Comparison of ENCODE assay signal across 8 mouse cellular contexts in genomic region chr2:92544364-92545151, GRCm38 (mm10). TPM values are rescaled to one million over a fixed set of nuclear protein-coding genes. Genes with fewer than 3 reads are reported as not detected.
DNase-seq lines count a peak whose midpoint lies in the region; ATAC-seq and TF ChIP-seq lines count a peak whose summit lies in the region.

No protein-coding gene starts in this region.

- no peaks in the 10 kb centered on the region for H3K27me3 ChIP-seq in cerebellum, adult 2 months (ENCODE audit: control insufficient read depth, insufficient read depth, low read length)

- no peak for TF ChIP-seq CTCF in cerebellum, adult 2 months (IDR thresholded peaks at IDR 0.05; ENCODE audit: borderline replicate concordance, insufficient read depth, low read depth, low read length)

- WGBS in cerebellum, adult 2 months: 16% methylated on average over 15 of the region's 15 CpGs

- no peaks in the 10 kb centered on the region for H3K4me1 ChIP-seq in cerebellum, adult 2 months (ENCODE audit: control insufficient read depth, insufficient read depth, low read length)

- no peak overlapping the region for H3K27ac ChIP-seq in cerebellum, adult 2 months (ENCODE audit: insufficient read depth, low read length)

- peak; percentile 83 for ATAC-seq in frontal cortex, adult (ENCODE audit: low TSS enrichment)
- peak; percentile 46 to 60; a peak in 2 of 4 replicates for ATAC-seq in hematopoietic stem cell, adult 5-6 weeks (replicated peaks in 1 of 2; ENCODE audit: insufficient read depth in 1 of 2, low FRiP score in 2 of 2, low TSS enrichment in 1 of 2, low read depth in 1 of 2, poor library complexity in 2 of 2, severe bottlenecking in 2 of 2)

- no peak for TF ChIP-seq POLR2A in cerebellum, adult 2 months (IDR thresholded peaks at IDR 0.05; ENCODE audit: borderline replicate concordance, insufficient read depth, low read length)

- intact Hi-C loops in gastrocnemius, postnatal 36 days (cut with DNase I): no loop called here

- no peak for DNase-seq in frontal cortex, postnatal 25 days (ENCODE audit: low spot score in 2 of 2)
- DNase-seq in right cerebral cortex, adult 2 months (ENCODE audit: low spot score in 2 of 2): peak; percentile 37 to 39
- DNase-seq in right cerebral cortex, postnatal 36 days (ENCODE audit: low spot score in 2 of 2): no peak
- peak; percentile 28 for DNase-seq in neural tube, embryonic 10.5 days (ENCODE audit: extremely low spot score, low spot score)
- no peak for DNase-seq in gastrocnemius, postnatal 36 days
- no peak for DNase-seq in cerebellum, adult 2 months

- H3K4me3 ChIP-seq in cerebellum, adult 2 months (replicated peaks; ENCODE audit: insufficient read depth, low read depth, low read length): no peak overlapping the region

RNA-seq across cellular contexts. Expression of gene Chst1, which starts 54.9 kb away (rescaled TPM):
- 0.20 TPM in 1 of 2 replicates, not detected in the other for total RNA-seq in hematopoietic stem cell, adult 5-6 weeks (2017)
- total RNA-seq in gastrocnemius, postnatal 36 days (2021): 1 to 10 TPM; 1.2 to 1.4 TPM
- polyA plus RNA-seq in cerebellum, adult 2 months (2012; rRNA removed): 50.3 and 57.7 TPM in 2 replicates

Comparison
In these comparisons a context has a peak if more than half of its experiments do, and no peak if none do; other contexts are left out.
1. DNase-seq: peak in right cerebral cortex, adult 2 months (2 of 2) and neural tube, embryonic 10.5 days (single experiment); none in frontal cortex, postnatal 25 days (0 of 2), right cerebral cortex, postnatal 36 days (0 of 2), gastrocnemius, postnatal 36 days (0 of 2) and cerebellum, adult 2 months (0 of 2).